Mouse (Mus musculus) megakaryocyte, embryonic 14.5 days (primary cell): ENCODE data around the gene Fat2.

Experiments
- FLI1 ChIP-seq: IDR thresholded peaks from 2 replicates; pipeline ENCODE4 v1.6.1; 2012; ENCODE audit warnings: low read length, inconsistent platforms, mixed read lengths
- GATA1 ChIP-seq: IDR thresholded peaks from 3 replicates; pipeline ENCODE4 v1.6.1; 2012; ENCODE audit warnings: mixed read lengths, low read length, inconsistent platforms, borderline replicate concordance

DNA sequence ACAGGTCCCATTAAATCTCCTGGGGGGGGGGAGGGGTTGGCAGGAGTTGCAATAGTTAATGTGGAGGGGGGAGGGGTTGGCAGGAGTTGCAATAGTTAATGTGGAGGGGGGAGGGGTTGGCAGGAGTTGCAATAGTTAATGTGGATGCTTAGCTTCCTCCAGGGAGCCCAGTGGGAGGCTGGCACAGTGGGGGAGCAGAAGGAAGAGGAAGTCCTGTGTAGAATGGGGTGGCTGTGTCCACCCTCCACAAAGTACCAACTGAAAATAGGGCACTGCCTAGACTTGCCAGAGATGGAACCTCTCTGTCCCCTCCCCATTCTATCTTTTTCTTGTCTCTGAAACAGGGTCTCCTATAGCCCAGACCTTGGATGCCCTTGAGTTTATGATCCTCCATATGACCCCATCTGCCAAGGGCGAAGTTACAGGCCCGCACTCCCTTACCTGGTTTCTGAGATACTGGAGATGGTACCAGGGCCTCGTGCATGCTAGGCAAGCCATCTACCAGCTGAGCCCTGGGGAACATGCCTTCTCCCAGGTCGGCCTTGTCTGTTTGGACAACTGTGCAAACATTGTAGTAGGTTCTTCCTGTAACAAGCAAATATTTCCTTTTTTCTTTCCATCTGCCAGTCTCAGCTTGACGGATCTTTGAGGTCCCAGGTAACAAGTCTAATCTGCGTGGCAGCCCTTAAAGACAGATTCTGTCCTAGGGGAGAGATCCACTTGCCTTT lies 126.6 kb downstream of the Fat2 start:
- TF ChIP-seq FLI1 (no peak), GATA1 (no peak)
